Mouse (Mus musculus) liver, embryonic 14.5 days (tissue): ENCODE data around the gene Ecpas. TPM values are rescaled to one million over a fixed set of nuclear protein-coding genes. Genes with fewer than 3 reads are reported as not detected.

Source experiments
- ATAC-seq: fragments of 200-750 bp; cut with Nextera tagmentation; 2 replicates; pipeline ENCODE4 v1.8.0; 2017; ENCODE audit warnings: moderate number of reproducible peaks, mild to moderate bottlenecking, moderate library complexity; ENCODE audit not compliant: insufficient read depth
- DNase-seq, 3 experiments: peaks; one replicate each; pipeline ENCODE4 v3.0.0-alpha.2; 2012 to 2013; ENCODE audit warnings: low read depth in 3 of 3, low spot score in 3 of 3
- H3K27ac ChIP-seq: fragments of 300-500 bp; sonication (generic); 2 replicates; pipeline ENCODE4 v1.5.1; 2014; ENCODE audit warnings: moderate library complexity, mild to moderate bottlenecking, control low read depth, inconsistent platforms
- H3K27me3 ChIP-seq: fragments of 300-500 bp; sonication (generic); 2 replicates; pipeline ENCODE4 v1.6.1; 2014; ENCODE audit warnings: mild to moderate bottlenecking, low read length, moderate library complexity; ENCODE audit not compliant: control insufficient read depth, insufficient read depth
- H3K36me3 ChIP-seq: fragments of 300-500 bp; sonication (generic); replicated peaks from 2 replicates; pipeline ENCODE4 v1.6.1; 2014; ENCODE audit warnings: low read depth; ENCODE audit not compliant: control insufficient read depth, insufficient read depth
- H3K4me1 ChIP-seq, 2 experiments: fragments of 200-500 bp in 1 of 2; fragments of 300-500 bp in 1 of 2; sonication (generic) in 1 of 2; replicated peaks; 2 replicates each; pipeline ENCODE4 v1.6.1; 2012 to 2014; ENCODE audit warnings: antibody characterized with exemption in 1 of 2, inconsistent platforms in 1 of 2, low read length in 1 of 2; ENCODE audit not compliant: control insufficient read depth in 2 of 2, insufficient read depth in 2 of 2
- H3K4me2 ChIP-seq: fragments of 300-500 bp; sonication (generic); 2 replicates; pipeline ENCODE4 v1.6.1; 2014; ENCODE audit warnings: low read depth, mild to moderate bottlenecking, control low read depth, moderate library complexity
- H3K4me3 ChIP-seq, 2 experiments: fragments of 200-500 bp in 1 of 2; fragments of 300-500 bp in 1 of 2; sonication (generic) in 1 of 2; 2 replicates each; pipeline ENCODE4 v1.5.1; 2012 to 2014; ENCODE audit warnings: low read depth in 2 of 2, low read length in 2 of 2, mild to moderate bottlenecking in 2 of 2, control low read depth in 1 of 2, inconsistent platforms in 1 of 2, moderate library complexity in 1 of 2; ENCODE audit not compliant: insufficient read depth in 1 of 2
- H3K9ac ChIP-seq: fragments of 300-500 bp; sonication (generic); replicated peaks from 2 replicates; pipeline ENCODE4 v1.6.1; 2014; ENCODE audit warnings: mild to moderate bottlenecking, control low read depth, moderate library complexity
- H3K9me3 ChIP-seq: fragments of 300-500 bp; sonication (generic); 2 replicates; pipeline ENCODE4 v1.6.1; 2016; ENCODE audit warnings: low read length, mixed read lengths; ENCODE audit not compliant: control insufficient read depth
- CTCF ChIP-seq: IDR thresholded peaks from 2 replicates; pipeline ENCODE4 v1.5.1; 2016; ENCODE audit warnings: antibody characterized with exemption, low read depth, control low read depth
- EP300 ChIP-seq: IDR thresholded peaks from 2 replicates; pipeline ENCODE4 v1.6.1; 2016; ENCODE audit warnings: antibody characterized with exemption, low read depth
- WGBS: fragments of 180-500 bp; shearing (Covaris S2); extraction: QIAGEN DNeasy Blood & Tissue Kit; methylation state at CpG from one replicate; pipeline ENCODE4 v1.1.7; 2014; ENCODE audit not compliant: insufficient replicate concordance; 5-methylcytosine and 5-hydroxymethylcytosine counted together
- polyA plus RNA-seq, 2 experiments: library from polyadenylated mRNA; depleted of rRNA in 1 of 2; stranded (reverse) in 1 of 2; unstranded in 1 of 2; fragments of >200 nt; fragmentation: Nextera tagmentation in 1 of 2; extraction: Ambion mirVana in 1 of 2; gene quantifications; 2 replicates each; pipeline versions ENCODE4 v1.2.1 to v1.2.3; 2012 to 2014

Gene Ecpas
- polyA plus RNA-seq, 2 experiments: 9.7 to 16.8 TPM

GRCm38 (mm10) chr4:58887626-58888025 is 24.9 kb downstream of the Ecpas start:
- Histone ChIP-seq H3K4me1 (peaks cover 24 to 28% of the 10 kb centered on the region in 2 experiments), H3K4me3 (no peak overlapping the region), H3K4me2 (no peak overlapping the region), H3K9ac (no peak overlapping the region), H3K36me3 (no peaks in the 10 kb centered on the region), H3K27ac (no peak overlapping the region), H3K27me3 (no peaks in the 10 kb centered on the region), H3K9me3 (no peaks in the 10 kb centered on the region)
- DNase-seq (no peak), ATAC-seq (no peak)
- WGBS: 27% methylated on average over 3 of the region's 3 CpGs
- TF ChIP-seq CTCF (no peak; the same call in 1 of the 2 replicates), EP300 (no peak)

- no peak overlapping the region for H3K4me3 ChIP-seq
- ATAC-seq (peak; percentile 36; the same call in 1 of the 2 replicates), DNase-seq (no peak)
- peaks cover 24 to 28% of the 10 kb centered on the region in 2 experiments for H3K4me1 ChIP-seq
- no peak for TF ChIP-seq CTCF
- TF ChIP-seq EP300: no peak
- no peaks in the 10 kb centered on the region for H3K36me3 ChIP-seq
- no peak overlapping the region for H3K4me2 ChIP-seq
- H3K9ac ChIP-seq: no peak overlapping the region
- no peaks in the 10 kb centered on the region for H3K27me3 ChIP-seq
- WGBS: 38% methylated on average over 3 of the region's 3 CpGs
- no peaks in the 10 kb centered on the region for H3K9me3 ChIP-seq
- no peak overlapping the region for H3K27ac ChIP-seq
These were observed 25.8 kb downstream of the Ecpas start for GRCm38 (mm10) chr4:58886778-58887177.

DNA sequence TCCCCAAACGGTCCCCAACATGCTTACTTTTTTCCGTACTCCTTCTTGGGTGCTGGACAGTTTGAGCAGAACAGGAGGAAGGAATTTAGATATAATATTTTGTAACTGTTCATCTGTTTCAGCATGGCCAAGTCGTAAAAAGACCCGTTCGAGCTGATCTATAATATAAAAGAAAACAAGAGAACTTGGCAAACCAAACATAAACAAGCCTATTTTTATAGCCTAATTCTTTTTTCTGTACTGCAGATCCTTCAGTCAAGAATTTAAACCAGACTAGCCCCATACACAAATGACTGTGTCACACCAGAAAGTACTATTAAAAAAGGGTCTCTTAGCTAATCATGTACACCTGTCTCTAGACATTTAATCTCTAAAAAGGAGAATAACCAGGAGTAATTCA is 27.2 kb downstream of the Ecpas start:
- TF ChIP-seq CTCF (no peak), EP300 (no peak)
- Histone ChIP-seq H3K9ac (no peak overlapping the region), H3K4me1 (peaks cover 18% of the 10 kb centered on the region in 2 experiments), H3K4me3 (no peak overlapping the region), H3K27ac (no peak overlapping the region), H3K9me3 (no peaks in the 10 kb centered on the region), H3K36me3 (no peaks in the 10 kb centered on the region), H3K4me2 (no peak overlapping the region), H3K27me3 (no peaks in the 10 kb centered on the region)
- DNase-seq (no peak), ATAC-seq (no peak)
- WGBS: 81% methylated on average over 5 of the region's 5 CpGs

DNA sequence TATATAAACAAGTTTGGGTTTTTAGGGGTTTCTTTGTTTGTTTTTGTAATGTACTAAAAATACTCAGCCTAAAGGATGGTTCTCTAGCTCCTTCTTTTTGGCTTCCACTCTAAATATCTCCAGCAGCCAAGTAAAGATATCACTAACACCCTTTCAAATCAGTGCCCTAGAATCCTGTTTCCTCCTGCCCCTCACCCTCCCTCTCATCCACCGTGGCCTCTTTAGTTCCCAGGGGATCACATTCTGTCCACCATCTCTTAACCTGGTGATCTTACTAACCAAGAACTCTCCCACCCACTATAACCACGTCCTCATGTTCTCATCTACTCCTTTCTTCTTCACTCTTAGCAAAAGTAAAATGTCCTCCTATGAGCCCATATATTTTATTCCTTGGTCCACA is 28.7 kb downstream of the Ecpas start:
- 63% methylated on average over 2 of the region's 2 CpGs for WGBS
- H3K4me3 ChIP-seq: no peak overlapping the region
- H3K9me3 ChIP-seq: no peaks in the 10 kb centered on the region
- no peak overlapping the region for H3K9ac ChIP-seq
- no peak overlapping the region for H3K27ac ChIP-seq
- H3K36me3 ChIP-seq: no peaks in the 10 kb centered on the region
- TF ChIP-seq EP300 (no peak), CTCF (no peak)
- no peak for DNase-seq
- no peak overlapping the region for H3K4me2 ChIP-seq
- no peak for ATAC-seq
- peaks cover 11 to 12% of the 10 kb centered on the region in 2 experiments for H3K4me1 ChIP-seq
- H3K27me3 ChIP-seq: no peaks in the 10 kb centered on the region

DNA sequence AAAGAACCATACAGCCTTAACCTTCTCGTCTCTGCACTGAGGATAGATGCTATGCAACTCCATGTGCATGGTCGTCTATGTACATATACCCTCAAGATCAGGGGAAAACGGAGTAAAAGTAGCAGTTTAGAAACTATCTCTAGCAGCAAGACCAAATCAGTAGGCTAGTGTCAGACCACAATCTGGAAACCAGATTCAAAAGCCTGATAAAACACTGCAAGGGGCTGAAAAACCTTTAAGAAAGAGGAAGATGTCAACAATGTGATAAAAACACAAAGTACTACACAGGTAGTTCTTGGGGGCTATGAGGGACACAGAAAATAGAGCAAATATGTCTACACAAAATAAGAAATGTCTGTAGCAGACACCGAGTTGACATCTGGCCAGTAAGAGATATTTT is 38.2 kb downstream of the Ecpas start:
- Histone ChIP-seq H3K9me3 (no peaks in the 10 kb centered on the region), H3K4me3 (no peak overlapping the region), H3K27me3 (no peaks in the 10 kb centered on the region), H3K4me1 (no peaks in the 10 kb centered on the region), H3K27ac (no peak overlapping the region), H3K9ac (no peak overlapping the region), H3K4me2 (no peak overlapping the region), H3K36me3 (peaks cover 16% of the 10 kb centered on the region)
- DNase-seq: no peak
- WGBS: 61% methylated on average over 4 of the region's 4 CpGs
- TF ChIP-seq CTCF (no peak), EP300 (no peak)
- no peak for ATAC-seq
